Mouse (Mus musculus) v-Abl transformed pro-B cells (cell line): ENCODE measurements around the gene Fam169b.

ENCODE experiments used
- in situ Hi-C, 2 experiments: fragments of 400-800 bp; cut with MboI; formaldehyde crosslinking; loops; one replicate each; pipeline ENCODE4 v1.15.1; 2025; ENCODE audit not compliant: unreplicated experiment in 2 of 2

Gene Fam169b

GRCm38 (mm10) chr7:68273515-68273914 is at the start of gene Fam169b:
Fam169b (plus strand) TSS chr7:68273839.
- in situ Hi-C loops: no loop called here

GRCm38 (mm10) chr7:68224006-68224405 is 49.6 kb upstream of the Fam169b start:
- in situ Hi-C loops: no loop called here

- in situ Hi-C loops: no loop called here
Measured at GRCm38 (mm10) chr7:68225427-68226054, 48.1 kb upstream of the Fam169b start.

- in situ Hi-C loops: no loop called here
Measured at GRCm38 (mm10) chr7:68227021-68227420, 46.6 kb upstream of the Fam169b start.

- in situ Hi-C loops: no loop called here
Measured at GRCm38 (mm10) chr7:68227621-68228020, 46.0 kb upstream of the Fam169b start.

GRCm38 (mm10) chr7:68228491-68228890 is 45.1 kb upstream of the Fam169b start:
- in situ Hi-C loops: no loop called here

- in situ Hi-C loops: no loop called here
Measured at GRCm38 (mm10) chr7:68230831-68231230, 42.8 kb upstream of the Fam169b start.

GRCm38 (mm10) chr7:68232521-68232920 is 41.1 kb upstream of the Fam169b start:
- in situ Hi-C loops: no loop called here

- in situ Hi-C loops: no loop called here
Measured at GRCm38 (mm10) chr7:68233619-68234223, 39.9 kb upstream of the Fam169b start.

- in situ Hi-C loops: no loop called here
Measured at GRCm38 (mm10) chr7:68236817-68237216, 36.8 kb upstream of the Fam169b start.

GRCm38 (mm10) chr7:68239220-68239827 is 34.3 kb upstream of the Fam169b start:
- in situ Hi-C loops: no loop called here

GRCm38 (mm10) chr7:68241205-68241604 is 32.4 kb upstream of the Fam169b start:
- in situ Hi-C loops: no loop called here

- in situ Hi-C loops: no loop called here
Measured at GRCm38 (mm10) chr7:68245681-68246080, 28.0 kb upstream of the Fam169b start.

GRCm38 (mm10) chr7:68246249-68246648 is 27.4 kb upstream of the Fam169b start:
- in situ Hi-C loops: no loop called here

GRCm38 (mm10) chr7:68250411-68250810 is 23.2 kb upstream of the Fam169b start:
- in situ Hi-C loops: no loop called here

GRCm38 (mm10) chr7:68250902-68251301 is 22.7 kb upstream of the Fam169b start:
- in situ Hi-C loops: no loop called here

GRCm38 (mm10) chr7:68257767-68258166 is 15.9 kb upstream of the Fam169b start:
- in situ Hi-C loops: no loop called here

- in situ Hi-C loops: no loop called here
Measured at GRCm38 (mm10) chr7:68258326-68259150, 15.1 kb upstream of the Fam169b start.

- in situ Hi-C loops: no loop called here
Measured at GRCm38 (mm10) chr7:68259523-68260081, 14.0 kb upstream of the Fam169b start.

GRCm38 (mm10) chr7:68262612-68263200 is 10.9 kb upstream of the Fam169b start:
- in situ Hi-C loops: no loop called here
